Mouse (Mus musculus): ENCODE data around the gene Sobp.

- TF ChIP-seq CTCF (IDR thresholded peaks at IDR 0.05; ENCODE audit: low read depth, low read length): no peak
- TF ChIP-seq POLR2A (IDR thresholded peaks at IDR 0.05; ENCODE audit: insufficient read depth, low read length): no peak
These were observed 47.3 kb upstream of the Sobp start for GRCm38 (mm10) chr10:43221659-43222058.
